Mouse (Mus musculus): ENCODE data around the gene Esyt2.

GRCm38 (mm10) chr12:116238803-116239202, 42.2 kb upstream of the Esyt2 start:
- TF ChIP-seq CTCF (IDR thresholded peaks at IDR 0.05; ENCODE audit: borderline replicate concordance, control insufficient read depth, extremely low read depth, insufficient read depth, low read length, poor library complexity), result no peak
- TF ChIP-seq POLR2A (IDR thresholded peaks at IDR 0.05; ENCODE audit: control insufficient read depth, extremely low read depth, insufficient read depth, low read length, poor library complexity), result no peak
